In genomic region chr14:16434396-16435171, GRCm38 (mm10) we compare ENCODE assay signal across 9 mouse cellular contexts.
A peak's percentile ranks its signal among the peaks of the same experiment; 100 is the strongest.
DNase-seq lines count a peak whose midpoint lies in the region; ATAC-seq lines count a peak whose summit lies in the region.
"Had no signal": no experiment of that assay in that cellular context is flagged by ENCODE, and none has a peak within 500 bp of the region (broad histone marks: within the 10 kb centered on the region; RNA-seq: fewer than 3 reads in every experiment).

No protein-coding gene starts in this region.

- no peak overlapping the region for H3K9ac ChIP-seq in forebrain, embryonic 15.5 days (replicated peaks)
- H3K9ac ChIP-seq in hindbrain, embryonic 14.5 days = no peak overlapping the region
- no peak overlapping the region for H3K9ac ChIP-seq in midbrain, embryonic 11.5 days (ENCODE audit: low read length)
- H3K9ac ChIP-seq: embryonic facial prominence, embryonic 12.5 days had no signal

- H3K4me3 ChIP-seq in forebrain, embryonic 15.5 days = no peak overlapping the region
- no peak overlapping the region for H3K4me3 ChIP-seq in hindbrain, embryonic 14.5 days (replicated peaks; ENCODE audit: low read length)
- no peak overlapping the region for H3K4me3 ChIP-seq in midbrain, embryonic 11.5 days (ENCODE audit: low read depth, low read length)
- H3K4me3 ChIP-seq: embryonic facial prominence, embryonic 12.5 days had no signal

- peak; percentile 21 for ATAC-seq in forebrain, embryonic 15.5 days (replicated peaks)
- ATAC-seq in hindbrain, embryonic 14.5 days (ENCODE audit: low FRiP score) = peak; percentile 44
- ATAC-seq in midbrain, embryonic 11.5 days (ENCODE audit: low FRiP score) = peak; percentile 41; the same call in 1 of the 2 replicates

- no peaks in the 10 kb centered on the region for H3K9me3 ChIP-seq in forebrain, embryonic 15.5 days
- no peaks in the 10 kb centered on the region for H3K9me3 ChIP-seq in hindbrain, embryonic 14.5 days (ENCODE audit: control insufficient read depth, low read length)
- H3K9me3 ChIP-seq in midbrain, embryonic 11.5 days (ENCODE audit: control insufficient read depth, low read length) = no peaks in the 10 kb centered on the region
- H3K9me3 ChIP-seq: embryonic facial prominence, embryonic 12.5 days had no signal

- DNase-seq in urinary bladder, adult 18-20 months (ENCODE audit: low spot score in 2 of 2) = peak; percentile 19 to 31
- DNase-seq in urinary bladder, postnatal 4 days (ENCODE audit: low spot score in 2 of 2) = no peak
- peak; percentile 37 for DNase-seq in cerebellum, adult 11 months
- peak; percentile 78 for DNase-seq in hindbrain, embryonic 14.5 days (ENCODE audit: low spot score)
- DNase-seq in layer of hippocampus, postnatal 14 days (ENCODE audit: low spot score in 2 of 2) = peak; percentile 58 to 65
- DNase-seq in midbrain, embryonic 11.5 days (ENCODE audit: low spot score, missing footprints) = peak; percentile 93
- DNase-seq in spleen, postnatal 36 days (ENCODE audit: low spot score in 2 of 2) = peak; percentile 11 to 27

- no peaks in the 10 kb centered on the region for H3K27me3 ChIP-seq in forebrain, embryonic 15.5 days
- no peaks in the 10 kb centered on the region for H3K27me3 ChIP-seq in hindbrain, embryonic 14.5 days (ENCODE audit: control insufficient read depth, insufficient read depth, low read length)
- H3K27me3 ChIP-seq in midbrain, embryonic 11.5 days (ENCODE audit: control insufficient read depth, insufficient read depth, low read length) = no peaks in the 10 kb centered on the region
- H3K27me3 ChIP-seq: embryonic facial prominence, embryonic 12.5 days had no signal

- peaks cover 41% of the 10 kb centered on the region for H3K36me3 ChIP-seq in forebrain, embryonic 15.5 days
- peaks cover 57% of the 10 kb centered on the region for H3K36me3 ChIP-seq in hindbrain, embryonic 14.5 days (replicated peaks; ENCODE audit: control insufficient read depth, insufficient read depth)
- peaks cover 5% of the 10 kb centered on the region for H3K36me3 ChIP-seq in midbrain, embryonic 11.5 days (ENCODE audit: control insufficient read depth, insufficient read depth, low read length)

- H3K27ac ChIP-seq in forebrain, embryonic 15.5 days (replicated peaks) = no peak overlapping the region
- no peak overlapping the region for H3K27ac ChIP-seq in hindbrain, embryonic 14.5 days
- no peak overlapping the region for H3K27ac ChIP-seq in midbrain, embryonic 11.5 days (ENCODE audit: low read depth, low read length)
- H3K27ac ChIP-seq: embryonic facial prominence, embryonic 12.5 days had no signal

- no peak overlapping the region for H3K4me2 ChIP-seq in forebrain, embryonic 15.5 days (replicated peaks)
- no peak overlapping the region for H3K4me2 ChIP-seq in hindbrain, embryonic 14.5 days (replicated peaks)
- H3K4me2 ChIP-seq in midbrain, embryonic 11.5 days = no peak overlapping the region
- H3K4me2 ChIP-seq: embryonic facial prominence, embryonic 12.5 days had no signal

- WGBS in forebrain, embryonic 15.5 days = 51% methylated on average over 3 of the region's 3 CpGs
- 43% methylated on average over 3 of the region's 3 CpGs for WGBS in hindbrain, embryonic 14.5 days
- 56% methylated on average over 3 of the region's 3 CpGs for WGBS in midbrain, embryonic 11.5 days

- H3K4me1 ChIP-seq in forebrain, embryonic 15.5 days = no peaks in the 10 kb centered on the region
- peaks cover 4% of the 10 kb centered on the region; the same call in 1 of the 2 replicates for H3K4me1 ChIP-seq in hindbrain, embryonic 14.5 days (replicated peaks; ENCODE audit: control insufficient read depth, insufficient read depth, low read length)
- no peaks in the 10 kb centered on the region for H3K4me1 ChIP-seq in midbrain, embryonic 11.5 days (ENCODE audit: control insufficient read depth, insufficient read depth, low read length)

Comparison
In these comparisons a context has a peak if more than half of its experiments do, and no peak if none do; other contexts are left out.
1. DNase-seq: peak in urinary bladder, adult 18-20 months (2 of 2), cerebellum, adult 11 months (single experiment), hindbrain, embryonic 14.5 days (single experiment), layer of hippocampus, postnatal 14 days (2 of 2), midbrain, embryonic 11.5 days (single experiment) and spleen, postnatal 36 days (2 of 2); none in urinary bladder, postnatal 4 days (0 of 2).
2. Peak in every context shown above with its lines, with median percentiles within 50 percentile points of each other: ATAC-seq.